Mouse (Mus musculus): ENCODE data around the gene Tmem107. TPM values are rescaled to one million over a fixed set of nuclear protein-coding genes. Genes with fewer than 3 reads are reported as not detected.

The Tmem107 gene
- polyA plus RNA-seq, 1 experiment from 2014 or later: 62.2 TPM

GRCm38 (mm10) chr11:69076572-69076971, 6.0 kb downstream of the Tmem107 start:
- Histone ChIP-seq H3K9me3 (ENCODE audit: control insufficient read depth, low read length) (no peaks in the 10 kb centered on the region), H3K4me1 (ENCODE audit: control insufficient read depth, insufficient read depth, low read length) (peaks cover 15% of the 10 kb centered on the region; the same call in 1 of the 2 replicates), H3K36me3 (ENCODE audit: control insufficient read depth, insufficient read depth, low read length) (no peaks in the 10 kb centered on the region), H3K27me3 (ENCODE audit: control insufficient read depth, insufficient read depth, low read length) (no peaks in the 10 kb centered on the region), H3K27ac (ENCODE audit: low read depth, low read length) (no peak overlapping the region), H3K4me3 (ENCODE audit: low read length) (no peak overlapping the region), H3K4me2 (replicated peaks; ENCODE audit: low read depth, low read length) (no peak overlapping the region), H3K9ac (ENCODE audit: low read depth, low read length) (no peak overlapping the region)
- ATAC-seq (ENCODE audit: low FRiP score, low TSS enrichment): no peak
- WGBS: 65% methylated on average over 5 of the region's 5 CpGs

- H3K9ac ChIP-seq (ENCODE audit: low read depth, low read length): no peak overlapping the region
- no peak overlapping the region for H3K4me3 ChIP-seq (ENCODE audit: low read length)
- H3K4me2 ChIP-seq (replicated peaks; ENCODE audit: low read depth, low read length): no peak overlapping the region
- H3K36me3 ChIP-seq (ENCODE audit: control insufficient read depth, insufficient read depth, low read length): no peaks in the 10 kb centered on the region
- ATAC-seq (ENCODE audit: low FRiP score, low TSS enrichment): no peak
- WGBS: 83% methylated on average over 9 of the region's 9 CpGs
- no peak overlapping the region for H3K27ac ChIP-seq (ENCODE audit: low read depth, low read length)
- H3K9me3 ChIP-seq (ENCODE audit: control insufficient read depth, low read length): no peaks in the 10 kb centered on the region
- no peaks in the 10 kb centered on the region for H3K27me3 ChIP-seq (ENCODE audit: control insufficient read depth, insufficient read depth, low read length)
- H3K4me1 ChIP-seq (ENCODE audit: control insufficient read depth, insufficient read depth, low read length): peaks cover 13% of the 10 kb centered on the region; the same call in 1 of the 2 replicates
Measured at GRCm38 (mm10) chr11:69077316-69077715, 6.7 kb downstream of the Tmem107 start.

GRCm38 (mm10) chr11:69078041-69078440, 7.4 kb downstream of the Tmem107 start:
- no peak overlapping the region for H3K27ac ChIP-seq (ENCODE audit: low read depth, low read length)

GRCm38 (mm10) chr11:69078805-69079438, 8.3 kb downstream of the Tmem107 start:
- no peak overlapping the region for H3K4me2 ChIP-seq (replicated peaks; ENCODE audit: low read depth, low read length)
- H3K4me1 ChIP-seq (ENCODE audit: control insufficient read depth, insufficient read depth, low read length): peaks cover 10% of the 10 kb centered on the region; the same call in 1 of the 2 replicates
- no peaks in the 10 kb centered on the region for H3K9me3 ChIP-seq (ENCODE audit: control insufficient read depth, low read length)
- no peaks in the 10 kb centered on the region for H3K27me3 ChIP-seq (ENCODE audit: control insufficient read depth, insufficient read depth, low read length)
- H3K27ac ChIP-seq (ENCODE audit: low read depth, low read length): no peak overlapping the region
- ATAC-seq (ENCODE audit: low FRiP score, low TSS enrichment): peak; percentile 40; the same call in 1 of the 2 replicates
- no peak overlapping the region for H3K4me3 ChIP-seq (ENCODE audit: low read length)
- 38% methylated on average over 5 of the region's 5 CpGs for WGBS
- H3K9ac ChIP-seq (ENCODE audit: low read depth, low read length): no peak overlapping the region
- H3K36me3 ChIP-seq (ENCODE audit: control insufficient read depth, insufficient read depth, low read length): no peaks in the 10 kb centered on the region

More at GRCm38 (mm10) chr11:69078041-69078440, 7.4 kb downstream of the Tmem107 start:
- H3K27me3 ChIP-seq (ENCODE audit: control insufficient read depth, insufficient read depth, low read length): no peaks in the 10 kb centered on the region
- no peak overlapping the region for H3K9ac ChIP-seq (ENCODE audit: low read depth, low read length)
- WGBS: 47% methylated on average over 6 of the region's 6 CpGs
- no peaks in the 10 kb centered on the region for H3K36me3 ChIP-seq (ENCODE audit: control insufficient read depth, insufficient read depth, low read length)
- no peak overlapping the region for H3K4me2 ChIP-seq (replicated peaks; ENCODE audit: low read depth, low read length)
- ATAC-seq (ENCODE audit: low FRiP score, low TSS enrichment): no peak
- H3K4me3 ChIP-seq (ENCODE audit: low read length): no peak overlapping the region
- peaks cover 11% of the 10 kb centered on the region; the same call in 1 of the 2 replicates for H3K4me1 ChIP-seq (ENCODE audit: control insufficient read depth, insufficient read depth, low read length)
- H3K9me3 ChIP-seq (ENCODE audit: control insufficient read depth, low read length): no peaks in the 10 kb centered on the region

GRCm38 (mm10) chr11:69080102-69080854, 9.7 kb downstream of the Tmem107 start:
- 0 out of 2 replicates have a peak, but pooled peaks cover 4% of the 10 kb centered on the region for H3K4me1 ChIP-seq (ENCODE audit: control insufficient read depth, insufficient read depth, low read length)
- no peak overlapping the region for H3K9ac ChIP-seq (ENCODE audit: low read depth, low read length)
- H3K36me3 ChIP-seq (ENCODE audit: control insufficient read depth, insufficient read depth, low read length): no peaks in the 10 kb centered on the region
- H3K9me3 ChIP-seq (ENCODE audit: control insufficient read depth, low read length): no peaks in the 10 kb centered on the region
- no peak overlapping the region for H3K4me2 ChIP-seq (replicated peaks; ENCODE audit: low read depth, low read length)
- 75% methylated on average over 15 of the region's 15 CpGs for WGBS
- no peak overlapping the region for H3K27ac ChIP-seq (ENCODE audit: low read depth, low read length)
- H3K4me3 ChIP-seq (ENCODE audit: low read length): no peak overlapping the region
- no peak for ATAC-seq (ENCODE audit: low FRiP score, low TSS enrichment)
- no peaks in the 10 kb centered on the region for H3K27me3 ChIP-seq (ENCODE audit: control insufficient read depth, insufficient read depth, low read length)

GRCm38 (mm10) chr11:69080855-69081222, 10.2 kb downstream of the Tmem107 start:
- 89% methylated on average over 8 of the region's 8 CpGs for WGBS

GRCm38 (mm10) chr11:69081613-69082012, 11.0 kb downstream of the Tmem107 start:
- no peak overlapping the region for H3K9ac ChIP-seq (ENCODE audit: low read depth, low read length)
- no peaks in the 10 kb centered on the region for H3K9me3 ChIP-seq (ENCODE audit: control insufficient read depth, low read length)
- H3K27ac ChIP-seq (ENCODE audit: low read depth, low read length): no peak overlapping the region
- ATAC-seq (ENCODE audit: low FRiP score, low TSS enrichment): no peak
- H3K4me2 ChIP-seq (replicated peaks; ENCODE audit: low read depth, low read length): no peak overlapping the region
- WGBS: 81% methylated on average over 7 of the region's 7 CpGs
- H3K4me3 ChIP-seq (ENCODE audit: low read length): no peak overlapping the region
- no peaks in the 10 kb centered on the region for H3K27me3 ChIP-seq (ENCODE audit: control insufficient read depth, insufficient read depth, low read length)
- H3K4me1 ChIP-seq (ENCODE audit: control insufficient read depth, insufficient read depth, low read length): 0 out of 2 replicates have a peak, but pooled peaks cover 5% of the 10 kb centered on the region
- H3K36me3 ChIP-seq (ENCODE audit: control insufficient read depth, insufficient read depth, low read length): no peaks in the 10 kb centered on the region

More at GRCm38 (mm10) chr11:69080855-69081222, 10.2 kb downstream of the Tmem107 start:
- no peak overlapping the region for H3K27ac ChIP-seq (ENCODE audit: low read depth, low read length)
- H3K4me3 ChIP-seq (ENCODE audit: low read length): no peak overlapping the region
- H3K4me1 ChIP-seq (ENCODE audit: control insufficient read depth, insufficient read depth, low read length): 0 out of 2 replicates have a peak, but pooled peaks cover 4% of the 10 kb centered on the region
- no peak overlapping the region for H3K4me2 ChIP-seq (replicated peaks; ENCODE audit: low read depth, low read length)
- no peaks in the 10 kb centered on the region for H3K9me3 ChIP-seq (ENCODE audit: control insufficient read depth, low read length)
- ATAC-seq (ENCODE audit: low FRiP score, low TSS enrichment): no peak
- H3K27me3 ChIP-seq (ENCODE audit: control insufficient read depth, insufficient read depth, low read length): no peaks in the 10 kb centered on the region
- H3K36me3 ChIP-seq (ENCODE audit: control insufficient read depth, insufficient read depth, low read length): no peaks in the 10 kb centered on the region
- no peak overlapping the region for H3K9ac ChIP-seq (ENCODE audit: low read depth, low read length)

- Histone ChIP-seq H3K9ac (ENCODE audit: low read depth, low read length) (no peak overlapping the region), H3K9me3 (ENCODE audit: control insufficient read depth, low read length) (no peaks in the 10 kb centered on the region), H3K4me2 (replicated peaks; ENCODE audit: low read depth, low read length) (no peak overlapping the region), H3K4me1 (ENCODE audit: control insufficient read depth, insufficient read depth, low read length) (peaks cover 19% of the 10 kb centered on the region), H3K27me3 (ENCODE audit: control insufficient read depth, insufficient read depth, low read length) (no peaks in the 10 kb centered on the region), H3K27ac (ENCODE audit: low read depth, low read length) (no peak overlapping the region), H3K4me3 (ENCODE audit: low read length) (no peak overlapping the region), H3K36me3 (ENCODE audit: control insufficient read depth, insufficient read depth, low read length) (peaks cover 12% of the 10 kb centered on the region)
- 55% methylated on average over 6 of the region's 6 CpGs for WGBS
- no peak for ATAC-seq (ENCODE audit: low FRiP score, low TSS enrichment)
Measured at GRCm38 (mm10) chr11:69085608-69086007, 15.0 kb downstream of the Tmem107 start.

- H3K4me1 ChIP-seq (ENCODE audit: control insufficient read depth, insufficient read depth, low read length): peaks cover 21% of the 10 kb centered on the region
- no peaks in the 10 kb centered on the region for H3K27me3 ChIP-seq (ENCODE audit: control insufficient read depth, insufficient read depth, low read length)
- no peak overlapping the region for H3K4me2 ChIP-seq (replicated peaks; ENCODE audit: low read depth, low read length)
- WGBS: 44% methylated on average over 6 of the region's 6 CpGs
- H3K4me3 ChIP-seq (ENCODE audit: low read length): no peak overlapping the region
- H3K9me3 ChIP-seq (ENCODE audit: control insufficient read depth, low read length): no peaks in the 10 kb centered on the region
- ATAC-seq (ENCODE audit: low FRiP score, low TSS enrichment): no peak
- peak overlapping the region; percentile 94 for H3K27ac ChIP-seq (ENCODE audit: low read depth, low read length)
- H3K36me3 ChIP-seq (ENCODE audit: control insufficient read depth, insufficient read depth, low read length): peaks cover 19% of the 10 kb centered on the region
- H3K9ac ChIP-seq (ENCODE audit: low read depth, low read length): no peak overlapping the region
Measured at GRCm38 (mm10) chr11:69086390-69086789, 15.8 kb downstream of the Tmem107 start.
